ENCODE assay signal across 8 mouse cellular contexts in the genomic region with DNA sequence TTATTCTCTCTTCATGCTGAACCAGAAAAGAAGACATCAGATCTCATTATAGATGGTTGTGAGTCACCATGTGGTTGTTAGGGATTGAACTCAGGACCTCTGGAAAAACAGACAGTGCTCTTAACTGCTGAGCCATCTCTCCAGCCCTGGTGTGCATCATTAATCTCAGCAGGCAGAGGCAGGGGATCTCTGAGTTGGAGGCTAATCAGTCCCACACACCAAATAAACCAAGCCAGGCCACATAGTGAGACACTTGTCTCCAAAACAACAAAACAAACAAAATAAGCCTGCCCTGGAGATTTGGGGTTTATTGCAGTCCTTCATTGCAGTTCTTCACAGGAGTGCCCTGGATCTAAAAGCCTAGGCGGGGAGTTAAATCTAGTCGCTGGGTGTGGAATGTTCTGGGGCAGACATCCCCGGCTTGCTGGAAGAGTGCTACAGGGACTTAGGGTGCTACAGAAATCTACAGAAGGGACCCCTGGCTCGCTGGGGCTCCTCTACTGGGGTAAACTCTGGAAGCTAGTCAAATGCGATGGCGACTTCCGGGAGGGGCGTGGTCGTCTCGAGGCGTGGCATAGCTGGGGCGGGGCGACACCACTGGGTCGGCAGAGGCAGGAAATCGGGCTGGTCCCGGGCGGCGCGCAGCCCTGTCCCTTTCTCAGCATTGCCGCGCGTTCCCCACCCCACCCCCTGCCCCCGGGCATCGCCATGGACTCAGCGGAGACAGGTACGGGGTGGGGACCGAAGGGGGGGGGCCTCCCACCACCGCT. TPM values are rescaled to one million over a fixed set of nuclear protein-coding genes. Genes with fewer than 3 reads are reported as not detected.
DNase-seq lines count a peak whose midpoint lies in the region; ATAC-seq and TF ChIP-seq lines count a peak whose summit lies in the region.

Gene Gmip, plus strand, starts transcription at position 586 of the 770 bp plus-strand sequence.

- no peaks in the 10 kb centered on the region for H3K9me3 ChIP-seq in heart, postnatal 0 days (replicated peaks; ENCODE audit: control insufficient read depth, low read length)
- H3K9me3 ChIP-seq in neural tube, embryonic 14.5 days (ENCODE audit: control insufficient read depth, low read length) = no peaks in the 10 kb centered on the region

- TF ChIP-seq POLR2A in lung, adult 2 months (IDR thresholded peaks at IDR 0.05; ENCODE audit: borderline replicate concordance, extremely low read depth, low read depth, low read length) = peak; percentile 45; the same call in 1 of the 2 replicates
- TF ChIP-seq POLR2A in thymus, adult 2 months (IDR thresholded peaks at IDR 0.05; ENCODE audit: control insufficient read depth, extremely low read depth, insufficient read depth, low read length, poor library complexity) = peak; percentile 68

- no peak for TF ChIP-seq EP300 in heart, postnatal 0 days (IDR thresholded peaks at IDR 0.05; ENCODE audit: low read depth)

- WGBS in heart, postnatal 0 days = 6% methylated on average over 28 of the region's 28 CpGs
- 6% methylated on average over 28 of the region's 28 CpGs for WGBS in lung, adult 2 months
- 4% methylated on average over 27 of the region's 28 CpGs for WGBS in neural tube, embryonic 14.5 days
- WGBS in thymus, adult 2 months = 6% methylated on average over 28 of the region's 28 CpGs

- no peaks in the 10 kb centered on the region for H3K27me3 ChIP-seq in heart, postnatal 0 days (ENCODE audit: control insufficient read depth, insufficient read depth, low read length)
- H3K27me3 ChIP-seq in neural tube, embryonic 14.5 days (ENCODE audit: control insufficient read depth, insufficient read depth, low read length) = no peaks in the 10 kb centered on the region
- no peaks in the 10 kb centered on the region for H3K27me3 ChIP-seq in thymus, adult 2 months (ENCODE audit: control insufficient read depth, insufficient read depth, low read length)

- H3K27ac ChIP-seq in heart, postnatal 0 days (ENCODE audit: low read depth) = no peak within 1 kb of the TSS
- peak within 1 kb of the TSS; percentile 74 for H3K27ac ChIP-seq in neural tube, embryonic 14.5 days (ENCODE audit: low read depth, low read length)
- H3K27ac ChIP-seq in thymus, adult 2 months (ENCODE audit: control insufficient read depth, insufficient read depth, low read length) = peak within 1 kb of the TSS; percentile 78

- H3K36me3 ChIP-seq in heart, postnatal 0 days (replicated peaks; ENCODE audit: control insufficient read depth, insufficient read depth, low read length) = peaks cover 44% of the 10 kb centered on the region
- H3K36me3 ChIP-seq in neural tube, embryonic 14.5 days (ENCODE audit: control insufficient read depth, insufficient read depth, low read length) = peaks cover 38% of the 10 kb centered on the region
- H3K36me3 ChIP-seq in thymus, adult 2 months (ENCODE audit: control insufficient read depth, insufficient read depth, low read length) = peaks cover 54% of the 10 kb centered on the region

- 0 out of 2 replicates have a peak, but pooled peaks cover 6% of the 10 kb centered on the region for H3K4me1 ChIP-seq in heart, postnatal 0 days (ENCODE audit: control insufficient read depth, insufficient read depth)
- H3K4me1 ChIP-seq in lung, adult 2 months (ENCODE audit: control insufficient read depth, insufficient read depth, low read length) = peaks cover 7% of the 10 kb centered on the region
- peaks cover 4% of the 10 kb centered on the region; the same call in 1 of the 2 replicates for H3K4me1 ChIP-seq in neural tube, embryonic 14.5 days (ENCODE audit: control insufficient read depth, insufficient read depth, low read length)
- peaks cover 11% of the 10 kb centered on the region for H3K4me1 ChIP-seq in thymus, adult 2 months (replicated peaks; ENCODE audit: control insufficient read depth, insufficient read depth, low read length)

- H3K4me2 ChIP-seq in heart, postnatal 0 days (ENCODE audit: low read depth, low read length) = peak within 1 kb of the TSS; percentile 92
- peak within 1 kb of the TSS; percentile 74 for H3K4me2 ChIP-seq in neural tube, embryonic 14.5 days (ENCODE audit: low read depth, low read length)

- DNase-seq in B cell, adult 2 months = peak; percentile 96 to 97
- peak; percentile 85 to 94 for DNase-seq in adrenal gland, adult (ENCODE audit: inconsistent age in 2 of 2, low spot score in 1 of 2)
- peak; percentile 52 for DNase-seq in heart, postnatal 0 days (ENCODE audit: low spot score)
- peak; percentile 84 to 93 for DNase-seq in kidney, postnatal 36 days
- peak; percentile 77 for DNase-seq in lung, adult 2 months
- peak; percentile 96 for DNase-seq in thymus, adult 2 months

- H3K9ac ChIP-seq in heart, postnatal 0 days (replicated peaks; ENCODE audit: low read depth, low read length) = peak within 1 kb of the TSS; percentile 64
- H3K9ac ChIP-seq in neural tube, embryonic 14.5 days (replicated peaks; ENCODE audit: low read depth, low read length) = peak within 1 kb of the TSS; percentile 70

- TF ChIP-seq CTCF in heart, postnatal 0 days (IDR thresholded peaks at IDR 0.05; ENCODE audit: low read depth) = no peak
- TF ChIP-seq CTCF in lung, adult 2 months (IDR thresholded peaks at IDR 0.05; ENCODE audit: insufficient read depth, low read length) = no peak
- TF ChIP-seq CTCF in thymus, adult 2 months (IDR thresholded peaks at IDR 0.05; ENCODE audit: borderline replicate concordance, control insufficient read depth, extremely low read depth, insufficient read depth, low read length, poor library complexity) = no peak

- peak within 1 kb of the TSS; percentile 67 for H3K4me3 ChIP-seq in heart, postnatal 0 days (ENCODE audit: low read depth, low read length)
- peak within 1 kb of the TSS; percentile 87 for H3K4me3 ChIP-seq in lung, adult 2 months (replicated peaks; ENCODE audit: extremely low read depth, low read depth, low read length)
- peak within 1 kb of the TSS; percentile 61 for H3K4me3 ChIP-seq in neural tube, embryonic 14.5 days (ENCODE audit: low read depth, low read length)
- H3K4me3 ChIP-seq in thymus, adult 2 months (ENCODE audit: control insufficient read depth, insufficient read depth, low read length) = peak within 1 kb of the TSS; percentile 86

- ATAC-seq in erythroid progenitor cell, adult 5-6 weeks (replicated peaks; ENCODE audit: low FRiP score, poor library complexity, severe bottlenecking) = peak; percentile 92
- peak; percentile 74; the same call in 1 of the 2 replicates for ATAC-seq in heart, postnatal 0 days (ENCODE audit: insufficient read depth, low read depth)
- peak; percentile 77 for ATAC-seq in neural tube, embryonic 14.5 days (ENCODE audit: low read depth)

RNA-seq across cellular contexts. Expression of gene Gmip, which starts in this region (rescaled TPM):
- 8.4 and 24.1 TPM in 2 replicates for total RNA-seq in erythroid progenitor cell, adult 5-6 weeks (2015; ENCODE audit: low replicate concordance)
- 5.5 and 16.6 TPM in 2 replicates for total RNA-seq in erythroid progenitor cell, adult 5-6 weeks (2017; ENCODE audit: low replicate concordance)
- 14.3 and 21.6 TPM in 2 replicates for total RNA-seq in heart, postnatal 0 days (2014; rRNA removed; ENCODE audit: low replicate concordance)
- 3.2 and 3.9 TPM in 2 replicates for polyA plus RNA-seq in heart, postnatal 0 days (2015; fragmentation: Nextera tagmentation; extraction: Ambion mirVana)
- 42.7 and 45.1 TPM in 2 replicates for polyA plus RNA-seq in lung, adult 2 months (2012; rRNA removed)
- polyA plus RNA-seq in neural tube, embryonic 14.5 days (2014; fragmentation: Nextera tagmentation; extraction: Ambion mirVana) = 27.5 and 31.3 TPM in 2 replicates
- polyA plus RNA-seq in thymus, adult 2 months (2012; rRNA removed) = 169 and 195 TPM in 2 replicates
